Mouse (Mus musculus) brain, adult 2 months (tissue): ENCODE data around the gene Elmsan1.
"Not testable (repeated sequence)": the region's sequence is repeated elsewhere in the genome, so short reads cannot be mapped to it uniquely, and the experiment has no call there.

Source experiments
- DNase-seq: peaks from one replicate; pipeline ENCODE4 v3.0.0; 2011; ENCODE audit warnings: low read depth, low spot score

The Elmsan1 gene

GRCm38 (mm10) chr12:84218289-84219120, at the start of gene Elmsan1:
TSS of gene Elmsan1 (minus strand) at chr12:84218881.
- peak; percentile 81 for DNase-seq

- DNase-seq: no peak
These were observed 48.6 kb upstream of the Elmsan1 start for GRCm38 (mm10) chr12:84267264-84267663.

GRCm38 (mm10) chr12:84260363-84260762, 41.7 kb upstream of the Elmsan1 start:
- no peak for DNase-seq

- DNase-seq: no peak
These were observed 36.2 kb upstream of the Elmsan1 start for GRCm38 (mm10) chr12:84254886-84255285.

- DNase-seq: no peak
These were observed 34.1 kb upstream of the Elmsan1 start for GRCm38 (mm10) chr12:84252811-84253210.

- DNase-seq: peak; percentile 80
These were observed 30.5 kb upstream of the Elmsan1 start for GRCm38 (mm10) chr12:84249217-84249616.

- no peak for DNase-seq
These were observed 27.0 kb upstream of the Elmsan1 start for GRCm38 (mm10) chr12:84245683-84246082.

- peak; percentile 9 for DNase-seq
These were observed 24.5 kb upstream of the Elmsan1 start for GRCm38 (mm10) chr12:84243076-84243770.

- not testable (repeated sequence) for DNase-seq
These were observed 18.4 kb upstream of the Elmsan1 start for GRCm38 (mm10) chr12:84237036-84237435.

- no peak for DNase-seq
These were observed 17.5 kb upstream of the Elmsan1 start for GRCm38 (mm10) chr12:84235981-84236752.

GRCm38 (mm10) chr12:84235577-84235976, 16.9 kb upstream of the Elmsan1 start:
- no peak for DNase-seq

GRCm38 (mm10) chr12:84233488-84234100, 14.9 kb upstream of the Elmsan1 start:
- DNase-seq: no peak

- no peak for DNase-seq
These were observed 7.6 kb upstream of the Elmsan1 start for GRCm38 (mm10) chr12:84226117-84226840.

GRCm38 (mm10) chr12:84222405-84222961, 3.8 kb upstream of the Elmsan1 start:
- peak; percentile 61 for DNase-seq

- DNase-seq: no peak
These were observed 2.5 kb upstream of the Elmsan1 start for GRCm38 (mm10) chr12:84220951-84221891.

GRCm38 (mm10) chr12:84220515-84220914, 1.8 kb upstream of the Elmsan1 start:
- DNase-seq: peak; percentile 45

GRCm38 (mm10) chr12:84219121-84219561, 460 bp upstream of the Elmsan1 start:
- peak; percentile 66 for DNase-seq

- peak; percentile 84 for DNase-seq
These were observed 1.1 kb downstream of the Elmsan1 start for GRCm38 (mm10) chr12:84217508-84218131.

GRCm38 (mm10) chr12:84217111-84217507, 1.6 kb downstream of the Elmsan1 start:
- no peak for DNase-seq
